Mouse (Mus musculus): ENCODE measurements at regions not wholly inside any gene's neighbourhood (a gene's known extent, or its start where the extent isn't known, plus 50 kb on each side); places are given as distances from the start of the nearest gene placed in this dataset.
A peak's percentile ranks its signal among the peaks of the same experiment; 100 is the strongest.

- no peaks in the 10 kb centered on the region for H3K27me3 ChIP-seq
- TF ChIP-seq CTCF (IDR thresholded peaks at IDR 0.05), result no peak
- POLR2A ChIA-PET, result no interaction called here
- DNase-seq (ENCODE audit: low read depth, low spot score) (no peak), ATAC-seq (no peak)
- CTCF ChIA-PET, result no interaction called here
- in situ Hi-C loops (cut with MboI; ENCODE audit: low pct_unique_long_range_greater_than_20kb), result no loop called here
These were observed 75.8 kb upstream of the Pias1 start for GRCm38 (mm10) chr9:63063525-63063924.

- H3K27me3 ChIP-seq, result no peaks in the 10 kb centered on the region
- in situ Hi-C loops (cut with MboI; ENCODE audit: low pct_unique_long_range_greater_than_20kb), result no loop called here
- ChIA-PET CTCF (no interaction called here), POLR2A (no interaction called here)
- ATAC-seq, result no peak
- DNase-seq (ENCODE audit: low read depth, low spot score), result no peak
- TF ChIP-seq CTCF (IDR thresholded peaks at IDR 0.05), result no peak
These were observed 73.0 kb upstream of the Pias1 start for GRCm38 (mm10) chr9:63060740-63061139.

GRCm38 (mm10) chr9:63059234-63059842 lies 71.6 kb upstream of the Pias1 start:
- POLR2A ChIA-PET, result no interaction called here
- no peaks in the 10 kb centered on the region for H3K27me3 ChIP-seq
- DNase-seq (ENCODE audit: low read depth, low spot score) (no peak), ATAC-seq (no peak)
- CTCF ChIA-PET, result interaction anchor here (0.8 kb wide), 1 partner anchor 65 kb away, joined by 3 read pairs; no protein-coding TSS in a partner anchor
- in situ Hi-C loops (cut with MboI; ENCODE audit: low pct_unique_long_range_greater_than_20kb), result no loop called here
- no peak for TF ChIP-seq CTCF (IDR thresholded peaks at IDR 0.05)

GRCm38 (mm10) chr9:63058506-63059233 lies 70.9 kb upstream of the Pias1 start:
- TF ChIP-seq CTCF (IDR thresholded peaks at IDR 0.05), result no peak
- CTCF ChIA-PET, result interaction anchor here (0.7 to 0.8 kb wide), 2 partner anchors 52 to 65 kb away, joined by 3 read pairs; no protein-coding TSS in a partner anchor
- in situ Hi-C loops (cut with MboI; ENCODE audit: low pct_unique_long_range_greater_than_20kb), result no loop called here
- ATAC-seq (no peak), DNase-seq (ENCODE audit: low read depth, low spot score) (no peak)
- POLR2A ChIA-PET, result interaction anchor here (0.7 kb wide), 1 partner anchor 72 kb away, joined by 10 read pairs; no protein-coding TSS in a partner anchor
- H3K27me3 ChIP-seq, result no peaks in the 10 kb centered on the region

GRCm38 (mm10) chr9:63056695-63057349 lies 69.1 kb upstream of the Pias1 start:
- no peak for TF ChIP-seq CTCF (IDR thresholded peaks at IDR 0.05)
- CTCF ChIA-PET, result interaction anchor here (1.3 kb wide), 1 partner anchor 85 kb away, joined by 3 read pairs; no protein-coding TSS in a partner anchor
- in situ Hi-C loops (cut with MboI; ENCODE audit: low pct_unique_long_range_greater_than_20kb), result no loop called here

GRCm38 (mm10) chr9:63052181-63052580 lies 64.5 kb upstream of the Pias1 start:
- ChIA-PET POLR2A (no interaction called here), CTCF (no interaction called here)
- peak; percentile 27 for TF ChIP-seq CTCF (IDR thresholded peaks at IDR 0.05)
- in situ Hi-C loops (cut with MboI; ENCODE audit: low pct_unique_long_range_greater_than_20kb), result no loop called here
- H3K27me3 ChIP-seq, result no peaks in the 10 kb centered on the region
- DNase-seq (ENCODE audit: low read depth, low spot score), result no peak
- no peak for ATAC-seq

More at GRCm38 (mm10) chr9:63056695-63057349, 69.1 kb upstream of the Pias1 start:
- POLR2A ChIA-PET, result no interaction called here
- DNase-seq (ENCODE audit: low read depth, low spot score) (no peak), ATAC-seq (no peak)
- H3K27me3 ChIP-seq, result no peaks in the 10 kb centered on the region

GRCm38 (mm10) chr9:63051631-63052030 lies 63.9 kb upstream of the Pias1 start:
- H3K27me3 ChIP-seq, result no peaks in the 10 kb centered on the region
- DNase-seq (ENCODE audit: low read depth, low spot score) (no peak), ATAC-seq (no peak)
- ChIA-PET POLR2A (interaction anchor here (0.7 kb wide), 1 partner anchor 71 kb away, joined by 3 read pairs; no protein-coding TSS in a partner anchor), CTCF (no interaction called here)
- in situ Hi-C loops (cut with MboI; ENCODE audit: low pct_unique_long_range_greater_than_20kb), result no loop called here
- TF ChIP-seq CTCF (IDR thresholded peaks at IDR 0.05), result no peak

GRCm38 (mm10) chr9:63049290-63049689 lies 61.6 kb upstream of the Pias1 start:
- in situ Hi-C loops (cut with MboI; ENCODE audit: low pct_unique_long_range_greater_than_20kb), result no loop called here
- DNase-seq (ENCODE audit: low read depth, low spot score) (no peak), ATAC-seq (no peak)
- H3K27me3 ChIP-seq, result no peaks in the 10 kb centered on the region
- ChIA-PET POLR2A (no interaction called here), CTCF (no interaction called here)
- no peak for TF ChIP-seq CTCF (IDR thresholded peaks at IDR 0.05)

- POLR2A ChIA-PET, result no interaction called here
- ATAC-seq (no peak), DNase-seq (ENCODE audit: low read depth, low spot score) (no peak)
- CTCF ChIA-PET, result no interaction called here
- TF ChIP-seq CTCF (IDR thresholded peaks at IDR 0.05), result no peak
- in situ Hi-C loops (cut with MboI; ENCODE audit: low pct_unique_long_range_greater_than_20kb), result no loop called here
- no peaks in the 10 kb centered on the region for H3K27me3 ChIP-seq
These were observed 59.3 kb upstream of the Pias1 start for GRCm38 (mm10) chr9:63046981-63047380.

GRCm38 (mm10) chr9:63045531-63045930 lies 57.8 kb upstream of the Pias1 start:
- H3K27me3 ChIP-seq, result no peaks in the 10 kb centered on the region
- DNase-seq (ENCODE audit: low read depth, low spot score) (no peak), ATAC-seq (no peak)
- in situ Hi-C loops (cut with MboI; ENCODE audit: low pct_unique_long_range_greater_than_20kb), result no loop called here
- ChIA-PET POLR2A (no interaction called here), CTCF (interaction anchor here (1.6 kb wide), 1 partner anchor 15 kb away, joined by 5 read pairs; no protein-coding TSS in a partner anchor)
- TF ChIP-seq CTCF (IDR thresholded peaks at IDR 0.05), result no peak

GRCm38 (mm10) chr9:63043304-63043703 lies 55.6 kb upstream of the Pias1 start:
- in situ Hi-C loops (cut with MboI; ENCODE audit: low pct_unique_long_range_greater_than_20kb), result no loop called here
- no peaks in the 10 kb centered on the region for H3K27me3 ChIP-seq
- CTCF ChIA-PET, result no interaction called here
- no peak for ATAC-seq
- peak; percentile 10 for DNase-seq (ENCODE audit: low read depth, low spot score)
- POLR2A ChIA-PET, result no interaction called here
- no peak for TF ChIP-seq CTCF (IDR thresholded peaks at IDR 0.05)
